Mouse (Mus musculus) spleen, adult 12 weeks (tissue): ENCODE measurements around the gene Hcfc1r1.

Experiments used
- DNase-seq: peaks from one replicate; pipeline ENCODE4 v3.0.0; 2022; ENCODE audit warnings: low spot score

The Hcfc1r1 gene

DNA sequence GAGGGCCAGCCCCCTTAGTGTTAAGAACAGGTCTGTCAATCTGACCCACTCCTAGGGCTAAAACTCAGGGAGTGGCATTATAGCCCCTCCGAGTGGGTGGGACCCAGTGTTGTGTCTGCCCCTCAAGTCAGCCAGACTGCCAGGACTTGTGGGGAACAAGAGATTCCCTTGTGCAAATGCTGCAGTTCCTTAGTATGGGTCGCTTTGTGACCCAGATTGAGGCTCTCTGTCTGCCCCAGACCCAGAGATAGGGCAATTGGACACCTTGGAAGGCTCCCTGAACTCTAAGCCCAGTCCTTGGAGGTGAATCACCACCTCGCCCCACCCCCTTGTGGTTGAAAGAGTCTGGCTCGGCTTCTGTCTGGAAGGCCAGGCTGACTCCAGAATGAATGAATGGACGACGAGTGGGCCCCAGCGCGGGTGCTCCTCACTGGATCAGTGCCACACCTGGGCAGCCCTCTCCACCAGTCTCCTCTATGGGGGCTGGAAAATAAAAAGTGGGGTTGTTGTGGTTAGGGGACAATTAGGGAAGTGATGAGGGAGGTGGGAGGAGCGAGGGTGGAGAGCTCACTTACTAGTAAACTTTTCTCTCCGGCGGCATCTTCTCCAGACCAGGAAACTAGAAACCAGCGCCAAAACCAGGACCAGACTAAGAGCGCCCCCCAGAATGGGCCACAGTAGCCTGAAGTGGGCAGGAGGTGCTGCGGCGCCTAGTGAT, 2.3 kb downstream of the Hcfc1r1 start:
- no peak for DNase-seq

DNA sequence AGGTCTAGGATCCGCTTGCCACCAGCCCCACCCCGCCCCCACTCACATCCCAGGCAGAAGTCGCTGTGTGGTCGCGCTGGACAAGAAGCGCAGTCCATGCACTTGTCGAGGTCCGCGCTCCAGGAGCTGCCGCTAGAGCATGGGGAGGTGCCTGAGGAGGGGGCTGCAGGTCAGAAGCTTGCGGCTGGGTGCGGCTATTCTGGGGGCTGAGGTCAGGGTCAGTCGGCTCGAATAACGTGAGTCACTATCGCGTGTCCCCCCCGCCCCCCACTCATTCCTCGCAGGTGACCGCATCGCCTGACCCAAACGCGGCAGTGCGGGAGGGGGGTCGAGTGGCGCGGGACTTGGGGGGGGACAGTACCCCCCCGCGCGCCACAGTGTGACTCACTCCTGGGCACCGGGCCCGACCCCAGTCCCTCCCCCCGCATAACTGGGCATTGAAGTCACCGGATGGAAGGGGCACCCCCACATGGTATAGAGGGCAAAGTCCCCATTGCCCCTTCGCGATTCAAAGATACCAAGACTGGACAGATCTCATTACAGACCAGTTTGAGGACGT, 3.2 kb downstream of the Hcfc1r1 start:
- no peak for DNase-seq

DNA sequence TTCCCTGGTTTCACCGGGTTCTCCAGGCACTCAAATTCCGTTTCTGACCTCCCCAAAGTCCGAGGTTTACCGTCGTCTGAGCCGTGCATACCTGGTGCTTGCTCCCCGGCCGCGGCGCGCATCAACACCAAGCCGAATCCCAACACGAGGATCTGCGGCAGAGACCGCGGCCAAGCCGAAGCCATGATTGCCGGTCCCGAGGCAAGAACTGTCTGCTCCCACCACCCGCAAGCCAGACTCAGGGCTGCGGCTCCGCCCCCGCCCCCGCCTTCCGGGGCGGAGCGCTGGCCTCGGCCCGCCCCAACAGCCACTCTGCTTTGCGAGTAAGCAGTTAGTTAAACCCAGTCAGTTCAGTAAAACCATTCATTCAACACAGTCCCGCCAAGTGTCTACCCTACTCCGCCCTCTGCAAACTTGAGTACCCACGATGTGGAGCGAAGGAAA, 3.9 kb downstream of the Hcfc1r1 start, which contains the start of gene Tnfrsf12a:
Gene Tnfrsf12a (minus strand): TSS at position 233 of the 444 bp plus-strand sequence.
- peak; percentile 76 for DNase-seq

GRCm38 (mm10) chr17:23679127-23679835, 5.9 kb downstream of the Hcfc1r1 start, which contains the start of gene Cldn6:
Gene Cldn6 (plus strand): TSS chr17:23679249.
- DNase-seq, result no peak

DNA sequence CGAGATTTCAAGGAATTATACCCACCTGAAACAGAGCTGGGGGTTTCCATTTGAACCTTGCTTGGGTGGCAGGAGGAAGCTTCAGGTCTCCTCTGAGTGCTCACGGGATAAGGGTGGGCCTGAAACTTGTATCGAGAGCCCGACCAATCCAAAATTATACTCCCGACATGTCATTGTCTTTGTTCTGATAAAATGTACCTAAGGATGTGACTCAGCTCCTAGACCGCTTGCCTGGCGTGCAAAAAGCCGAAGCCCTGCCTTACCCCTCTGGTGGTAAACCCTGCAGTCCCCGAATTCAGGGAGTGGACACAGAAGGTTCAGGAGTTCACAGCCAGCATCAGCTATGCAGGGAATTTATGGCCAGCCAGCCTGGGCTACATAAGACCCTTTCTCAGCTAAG, 6.9 kb downstream of the Hcfc1r1 start:
- no peak for DNase-seq

DNA sequence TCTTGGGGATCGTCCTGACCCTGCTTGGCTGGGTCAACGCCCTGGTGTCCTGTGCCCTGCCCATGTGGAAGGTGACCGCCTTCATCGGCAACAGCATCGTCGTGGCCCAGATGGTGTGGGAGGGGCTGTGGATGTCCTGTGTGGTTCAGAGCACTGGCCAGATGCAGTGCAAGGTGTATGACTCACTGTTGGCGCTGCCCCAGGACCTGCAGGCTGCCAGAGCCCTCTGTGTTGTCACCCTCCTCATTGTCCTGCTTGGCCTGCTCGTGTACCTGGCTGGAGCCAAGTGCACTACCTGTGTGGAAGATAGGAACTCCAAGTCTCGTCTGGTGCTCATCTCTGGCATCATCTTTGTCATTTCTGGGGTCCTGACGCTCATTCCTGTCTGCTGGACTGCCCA, 7.7 kb downstream of the Hcfc1r1 start:
- no peak for DNase-seq

DNA sequence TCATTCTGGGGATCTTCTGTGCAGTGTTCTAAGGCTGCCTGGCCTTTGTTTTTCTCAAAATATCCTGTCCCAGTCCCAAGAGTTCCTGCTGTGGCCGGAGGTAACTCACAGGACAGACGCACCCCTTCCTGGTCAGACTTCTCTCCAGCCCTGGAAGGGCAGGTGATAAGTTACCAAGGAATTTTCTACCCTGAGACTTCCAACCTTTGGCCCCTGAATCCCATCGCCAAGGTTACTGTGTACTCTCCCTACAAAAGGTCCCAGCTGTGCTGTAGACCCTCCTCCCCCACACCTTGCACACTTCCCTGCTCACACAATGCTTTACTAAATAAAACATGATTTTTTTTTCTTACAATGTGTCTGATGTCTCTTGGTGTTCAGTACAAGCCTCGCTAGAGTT, 8.7 kb downstream of the Hcfc1r1 start:
- DNase-seq, result no peak

DNA sequence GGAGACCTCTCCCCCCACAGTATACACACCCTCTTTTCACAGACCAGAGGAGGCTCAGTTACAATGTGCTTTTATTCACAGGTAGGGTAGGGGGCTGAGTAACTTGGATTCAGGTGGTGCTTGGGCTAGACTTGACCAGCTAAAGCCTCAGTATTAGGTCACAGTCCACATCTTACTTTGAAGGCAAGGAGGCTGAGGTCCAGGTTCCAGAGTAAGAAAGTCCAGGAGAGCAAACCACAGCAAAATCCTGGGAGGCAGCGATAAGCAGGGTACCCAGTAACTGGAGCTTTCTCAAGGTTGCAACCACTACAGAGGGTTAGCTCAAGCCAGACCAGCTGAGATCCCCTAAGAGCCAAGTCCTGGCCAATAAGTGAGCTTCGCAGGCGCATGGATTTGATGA, 9.1 kb downstream of the Hcfc1r1 start:
- DNase-seq, result no peak

DNA sequence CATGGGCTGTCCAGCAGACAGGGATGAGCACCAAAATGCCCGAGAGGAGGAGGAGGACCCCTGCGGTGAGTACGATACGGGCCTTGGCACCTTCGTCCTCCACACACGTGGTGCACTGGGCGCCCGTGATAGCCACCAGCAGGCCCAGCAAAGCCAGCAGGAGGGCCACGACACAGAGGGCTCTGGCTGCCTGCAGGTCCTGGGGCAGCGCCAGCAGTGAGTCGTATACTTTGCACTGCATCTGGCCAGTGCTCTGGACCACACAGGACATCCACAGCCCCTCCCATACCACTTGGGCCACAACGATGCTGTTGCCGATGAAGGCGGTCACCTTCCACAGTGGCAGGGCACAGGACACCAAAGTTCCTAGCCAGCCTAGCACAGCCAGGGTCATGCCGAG, 9.8 kb downstream of the Hcfc1r1 start:
- DNase-seq, result no peak

DNA sequence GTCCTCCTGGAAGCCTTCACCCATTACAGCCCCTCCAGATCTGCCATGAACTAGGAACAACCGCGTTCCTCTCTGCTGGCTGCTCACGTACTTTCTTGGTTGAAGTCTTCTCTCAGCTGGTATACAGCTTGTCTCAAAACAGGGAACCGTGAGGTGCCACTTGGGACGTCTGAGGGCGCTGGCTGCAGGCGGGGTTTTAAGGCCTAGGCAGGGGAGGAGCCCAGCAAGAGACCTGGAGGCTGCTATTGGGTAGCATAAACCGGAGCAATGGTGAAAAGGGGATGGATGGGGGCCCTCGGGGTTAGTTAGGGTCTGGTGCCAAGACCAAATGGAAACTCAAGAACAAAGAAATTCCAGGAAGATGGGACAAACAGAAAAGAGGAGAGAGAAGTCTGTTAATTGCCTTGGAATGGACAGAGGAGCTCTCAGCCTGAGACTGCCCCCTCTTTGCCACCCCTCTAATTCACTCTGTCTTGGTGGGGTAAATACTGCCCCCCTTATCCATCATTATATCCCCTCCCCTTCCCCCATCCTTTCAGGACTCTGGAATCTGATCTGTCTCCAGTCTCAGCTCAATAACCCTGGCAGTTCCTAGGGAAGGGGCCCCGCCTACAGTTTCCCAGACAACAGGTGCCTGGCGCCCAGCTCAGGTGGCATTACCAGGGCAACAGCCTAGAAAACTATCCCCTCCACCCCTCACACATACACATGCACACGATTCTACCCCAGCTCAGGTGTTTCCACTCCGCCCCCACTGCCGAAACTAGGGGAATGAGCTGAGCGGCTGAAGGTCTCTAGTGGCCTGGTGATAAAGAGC, 10.7 kb downstream of the Hcfc1r1 start, which contains the start of gene Cldn9:
Gene Cldn9 (minus strand): TSS at position 171 of the 817 bp plus-strand sequence.
- no peak for DNase-seq

GRCm38 (mm10) chr17:23694491-23694890, 21.1 kb downstream of the Hcfc1r1 start:
- no peak for DNase-seq

GRCm38 (mm10) chr17:23695801-23696200, 22.4 kb downstream of the Hcfc1r1 start:
- DNase-seq, result no peak

- DNase-seq, result no peak
Measured at GRCm38 (mm10) chr17:23699131-23700077, 26.0 kb downstream of the Hcfc1r1 start.

DNA sequence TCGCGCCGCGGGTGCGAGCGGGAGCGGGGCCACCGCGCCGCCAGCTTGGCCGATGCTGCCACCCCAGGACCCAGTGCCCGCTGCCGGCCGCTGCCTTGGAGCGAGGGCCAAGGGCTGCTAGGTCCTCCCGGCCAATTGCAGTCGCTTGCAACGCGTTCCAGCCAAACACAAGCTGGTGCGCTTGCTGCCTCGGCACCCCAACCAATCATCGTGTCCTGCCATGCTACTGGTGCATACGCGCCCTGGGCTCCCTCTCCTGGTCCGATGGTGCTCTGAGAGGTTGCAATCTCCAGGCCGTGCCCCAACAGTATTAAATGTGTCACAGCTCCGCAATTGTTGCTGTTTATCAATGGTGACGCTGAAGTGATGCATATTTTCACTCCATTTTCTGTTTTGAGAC, 26.7 kb downstream of the Hcfc1r1 start:
- DNase-seq, result peak; percentile 34

GRCm38 (mm10) chr17:23703301-23703700, 29.9 kb downstream of the Hcfc1r1 start:
- DNase-seq, result no peak

GRCm38 (mm10) chr17:23704741-23705140, 31.3 kb downstream of the Hcfc1r1 start:
- DNase-seq, result no peak

DNA sequence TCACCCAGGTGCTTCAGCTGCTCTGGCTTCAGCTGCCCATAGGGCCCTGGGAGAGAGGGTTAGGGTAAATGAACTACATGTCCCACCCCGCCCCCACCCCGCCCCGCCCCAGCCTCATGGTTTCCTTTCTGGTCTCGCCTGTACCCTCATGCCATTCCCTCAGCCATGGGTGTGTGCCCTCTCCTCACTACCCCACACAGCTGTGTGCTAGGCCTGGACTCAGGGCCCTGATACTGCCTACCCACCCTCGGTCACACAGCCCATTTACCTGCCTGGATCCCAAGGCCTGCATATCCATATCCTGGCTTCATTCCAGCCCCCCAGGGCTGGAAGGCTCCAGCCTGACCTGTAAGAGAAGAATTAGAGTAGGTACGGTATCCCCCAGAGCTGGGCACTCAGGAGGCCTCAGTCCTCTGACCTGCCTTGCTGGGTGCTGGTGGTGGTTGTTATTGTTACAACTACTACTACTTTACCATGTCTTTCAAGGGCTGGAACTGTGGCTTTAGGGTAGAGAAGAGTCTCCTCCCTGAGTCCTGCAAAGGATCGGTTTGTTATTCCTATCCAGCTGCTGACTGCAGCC, 32.2 kb downstream of the Hcfc1r1 start:
- no peak for DNase-seq

- peak; percentile 58 for DNase-seq
Measured at GRCm38 (mm10) chr17:23706212-23706611, 32.8 kb downstream of the Hcfc1r1 start.

GRCm38 (mm10) chr17:23717003-23717402, 43.6 kb downstream of the Hcfc1r1 start:
- no peak for DNase-seq

- no peak for DNase-seq
Measured at GRCm38 (mm10) chr17:23719455-23719854, 46.1 kb downstream of the Hcfc1r1 start.

- no peak for DNase-seq
Measured at GRCm38 (mm10) chr17:23721886-23722285, 48.5 kb downstream of the Hcfc1r1 start.
